Comparison of ENCODE assay signal across 2 mouse cellular contexts in genomic region chr5:33202516-33203170, GRCm38 (mm10).
TF ChIP-seq lines count a peak whose summit lies in the region.

No protein-coding gene starts in this region.

TF ChIP-seq in MEL, 35 proteins besides CTCF, POLR2A, EP300 and RAD21 (continued from another document):
- TF ChIP-seq ELF1 (IDR thresholded peaks at IDR 0.05; ENCODE audit: low read depth, low read length) (no peak), CHD1 (IDR thresholded peaks at IDR 0.05; ENCODE audit: low read depth, low read length) (no peak), USF2 (IDR thresholded peaks at IDR 0.05; ENCODE audit: borderline replicate concordance in 1 of 2, insufficient read depth in 1 of 2, low read depth in 1 of 2, low read length in 2 of 2) (no peak), GATA1 (IDR thresholded peaks at IDR 0.05; ENCODE audit: low read depth, low read length) (peak; percentile 83), MEF2A (IDR thresholded peaks at IDR 0.05; ENCODE audit: extremely low read depth, insufficient replicate concordance, low read depth, low read length, poor library complexity, severe bottlenecking) (no peak), CHD2 (IDR thresholded peaks at IDR 0.05; ENCODE audit: low read length) (no peak), MAZ (IDR thresholded peaks at IDR 0.05; ENCODE audit: low read depth, low read length) (0 out of 2 replicates have a peak, but pooled peaks have one; percentile 38), NRF1 (IDR thresholded peaks at IDR 0.05; ENCODE audit: insufficient read depth, low read depth, low read length, poor library complexity, severe bottlenecking) (no peak), UBTF (IDR thresholded peaks at IDR 0.05; ENCODE audit: borderline replicate concordance, insufficient read depth, low read depth, low read length) (no peak), MYC (IDR thresholded peaks at IDR 0.05; ENCODE audit: low read depth, low read length) (peak; percentile 79), BHLHE40 (IDR thresholded peaks at IDR 0.05; ENCODE audit: borderline replicate concordance, low read depth, low read length) (peak; percentile 71; the same call in 1 of the 2 replicates), ETS1 (IDR thresholded peaks at IDR 0.05; ENCODE audit: low read depth, low read length) (peak; percentile 45; the same call in 1 of the 2 replicates), POLR2AphosphoS5 (IDR thresholded peaks at IDR 0.05; ENCODE audit: borderline replicate concordance, low read depth, low read length) (no peak), ZNF384 (IDR thresholded peaks at IDR 0.05; ENCODE audit: low read depth, low read length) (no peak), E2F4 (IDR thresholded peaks at IDR 0.05; ENCODE audit: borderline replicate concordance, low read depth, low read length) (no peak), ZKSCAN1 (IDR thresholded peaks at IDR 0.05; ENCODE audit: low read depth, low read length) (no peak), MYB (IDR thresholded peaks at IDR 0.05; ENCODE audit: low read depth, low read length) (no peak), NELFE (IDR thresholded peaks at IDR 0.05; ENCODE audit: low read depth, low read length) (no peak), USF1 (IDR thresholded peaks at IDR 0.05; ENCODE audit: low read depth, low read length) (no peak), MXI1 (IDR thresholded peaks at IDR 0.05; ENCODE audit: low read depth, low read length) (no peak; the same call in 1 of the 2 replicates), SIN3A (IDR thresholded peaks at IDR 0.05; ENCODE audit: low read length) (peak; percentile 51), HCFC1 (IDR thresholded peaks at IDR 0.05; ENCODE audit: low read depth, low read length) (no peak), GABPA (IDR thresholded peaks at IDR 0.05; ENCODE audit: low read depth, low read length) (no peak), SMC3 (IDR thresholded peaks at IDR 0.05; ENCODE audit: low read depth, low read length) (no peak), MAFK (IDR thresholded peaks at IDR 0.05; ENCODE audit: borderline replicate concordance, low read depth, low read length) (no peak), RCOR1 (IDR thresholded peaks at IDR 0.05; ENCODE audit: low read depth, low read length) (0 out of 2 replicates have a peak, but pooled peaks have one; percentile 9), TBP (IDR thresholded peaks at IDR 0.05; ENCODE audit: low read depth, low read length) (no peak), ZMIZ1 (IDR thresholded peaks at IDR 0.05; ENCODE audit: low read depth, low read length) (no peak), TCF12 (IDR thresholded peaks at IDR 0.05; ENCODE audit: low read depth, low read length) (peak; percentile 63), MAX (IDR thresholded peaks at IDR 0.05; ENCODE audit: low read length) (peak; percentile 62), POLR2AphosphoS2 (IDR thresholded peaks at IDR 0.05; ENCODE audit: low read length) (no peak), JUND (IDR thresholded peaks at IDR 0.05; ENCODE audit: low read depth, low read length) (0 out of 2 replicates have a peak, but pooled peaks have one; percentile 8), TAL1 (IDR thresholded peaks at IDR 0.05; ENCODE audit: low read length) (peak; percentile 38; the same call in 1 of the 2 replicates), KAT2A (conservative IDR thresholded peaks at IDR 0.05; ENCODE audit: low read depth, low read length) (no peak)

TF ChIP-seq in myocyte, 11 proteins besides CTCF, POLR2A, EP300 and RAD21 (continued from another document):
- TF ChIP-seq SRF (IDR thresholded peaks at IDR 0.05; ENCODE audit: control insufficient read depth, insufficient read length, low read depth) (no peak), MYOG (IDR thresholded peaks at IDR 0.05; ENCODE audit: control insufficient read depth in 1 of 3, insufficient read depth in 1 of 3, insufficient read length in 2 of 3, low read depth in 2 of 3) (no peak), TCF3 (IDR thresholded peaks at IDR 0.05; ENCODE audit: insufficient read length, low read depth) (no peak), POLR2AphosphoS2 (IDR thresholded peaks at IDR 0.05; ENCODE audit: insufficient read length, low read depth) (no peak), TCF12 (IDR thresholded peaks at IDR 0.05; ENCODE audit: insufficient read depth, poor library complexity, severe bottlenecking) (no peak), CEBPB (IDR thresholded peaks at IDR 0.05; ENCODE audit: insufficient read depth, poor library complexity, severe bottlenecking) (0 out of 2 replicates have a peak, but pooled peaks have one; percentile 16), USF1 (IDR thresholded peaks at IDR 0.05; ENCODE audit: low read depth) (no peak)
